Mouse (Mus musculus) embryonic fibroblast, embryonic 13.5 days (primary cell): Measurements from ENCODE around the gene Olfr457.

Experiments used
- CTCF ChIP-seq: IDR thresholded peaks from 2 replicates; pipeline ENCODE4 v1.5.1; 2011; ENCODE audit warnings: mild to moderate bottlenecking, control low read depth, low read length, moderate library complexity, borderline replicate concordance; ENCODE audit not compliant: insufficient read depth
- POLR2A ChIP-seq: IDR thresholded peaks from 2 replicates; pipeline ENCODE4 v1.6.1; 2011; ENCODE audit warnings: low read depth, mild to moderate bottlenecking, control low read depth, low read length, moderate library complexity

DNA sequence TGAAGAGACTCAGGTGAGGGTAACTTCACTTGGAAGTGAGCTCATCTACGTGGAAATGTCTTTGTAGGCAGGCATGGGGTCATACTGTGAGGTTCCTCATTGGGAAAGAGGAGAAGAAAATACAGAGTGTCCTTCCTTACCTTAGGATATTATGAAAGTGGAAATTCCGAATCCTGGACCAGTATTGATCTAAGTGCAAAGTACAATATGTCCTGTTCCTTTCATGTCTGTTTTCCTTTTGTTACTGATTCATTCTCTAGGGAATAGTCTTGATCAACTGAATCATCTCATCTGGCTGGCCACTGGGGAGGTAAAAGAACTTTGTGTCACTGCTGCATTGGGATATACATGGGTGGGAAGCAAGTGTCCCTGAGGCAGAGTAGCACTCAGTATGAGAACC, 40.6 kb downstream of the Olfr457 start:
- TF ChIP-seq CTCF: no peak
- no peak for TF ChIP-seq POLR2A
